Mouse (Mus musculus) limb, embryonic 15.5 days (tissue): Measurements from ENCODE around the gene B4galt1. TPM values are rescaled to one million over a fixed set of nuclear protein-coding genes. Genes with fewer than 3 reads are reported as not detected.

ENCODE experiments used
- ATAC-seq: fragments of 200-750 bp; cut with Nextera tagmentation; 2 replicates; pipeline ENCODE4 v1.8.0; 2017; ENCODE audit warnings: low read depth, moderate TSS enrichment; ENCODE audit not compliant: insufficient number of reproducible peaks, low FRiP score, low TSS enrichment
- H3K27ac ChIP-seq: fragments of 300-500 bp; sonication (generic); 2 replicates; pipeline ENCODE4 v1.5.1; 2015; ENCODE audit warnings: moderate library complexity, mild to moderate bottlenecking, inconsistent platforms
- H3K27me3 ChIP-seq: fragments of 300-500 bp; sonication (generic); 2 replicates; pipeline ENCODE4 v1.6.1; 2015; ENCODE audit warnings: inconsistent platforms
- H3K36me3 ChIP-seq: fragments of 300-500 bp; sonication (generic); 2 replicates; pipeline ENCODE4 v1.6.1; 2015; ENCODE audit warnings: inconsistent platforms
- H3K4me1 ChIP-seq: fragments of 300-500 bp; sonication (generic); 2 replicates; pipeline ENCODE4 v1.6.1; 2015; ENCODE audit warnings: inconsistent platforms
- H3K4me2 ChIP-seq: fragments of 300-500 bp; sonication (generic); 2 replicates; pipeline ENCODE4 v1.6.1; 2015; ENCODE audit warnings: mild to moderate bottlenecking, inconsistent platforms
- H3K4me3 ChIP-seq: fragments of 300-500 bp; sonication (generic); 2 replicates; pipeline ENCODE4 v1.5.1; 2015; ENCODE audit warnings: mild to moderate bottlenecking, inconsistent platforms
- H3K9ac ChIP-seq: fragments of 300-500 bp; sonication (generic); 2 replicates; pipeline ENCODE4 v1.6.1; 2015; ENCODE audit warnings: inconsistent platforms
- H3K9me3 ChIP-seq: fragments of 300-500 bp; sonication (generic); 2 replicates; pipeline ENCODE4 v1.6.1; 2016; ENCODE audit warnings: inconsistent platforms
- WGBS: fragments of 180-500 bp; shearing (Covaris S2); methylation state at CpG from one replicate; pipeline ENCODE4 v1.1.7; 2015; 5-methylcytosine and 5-hydroxymethylcytosine counted together
- polyA plus RNA-seq: library from polyadenylated mRNA; unstranded; fragments of >200 nt; fragmentation: Nextera tagmentation; extraction: Ambion mirVana; gene quantifications from 2 replicates; pipeline ENCODE4 v1.2.1, GENCODE M21; 2015

B4galt1 gene
- 50.3 and 58.1 TPM in 2 replicates for polyA plus RNA-seq

DNA sequence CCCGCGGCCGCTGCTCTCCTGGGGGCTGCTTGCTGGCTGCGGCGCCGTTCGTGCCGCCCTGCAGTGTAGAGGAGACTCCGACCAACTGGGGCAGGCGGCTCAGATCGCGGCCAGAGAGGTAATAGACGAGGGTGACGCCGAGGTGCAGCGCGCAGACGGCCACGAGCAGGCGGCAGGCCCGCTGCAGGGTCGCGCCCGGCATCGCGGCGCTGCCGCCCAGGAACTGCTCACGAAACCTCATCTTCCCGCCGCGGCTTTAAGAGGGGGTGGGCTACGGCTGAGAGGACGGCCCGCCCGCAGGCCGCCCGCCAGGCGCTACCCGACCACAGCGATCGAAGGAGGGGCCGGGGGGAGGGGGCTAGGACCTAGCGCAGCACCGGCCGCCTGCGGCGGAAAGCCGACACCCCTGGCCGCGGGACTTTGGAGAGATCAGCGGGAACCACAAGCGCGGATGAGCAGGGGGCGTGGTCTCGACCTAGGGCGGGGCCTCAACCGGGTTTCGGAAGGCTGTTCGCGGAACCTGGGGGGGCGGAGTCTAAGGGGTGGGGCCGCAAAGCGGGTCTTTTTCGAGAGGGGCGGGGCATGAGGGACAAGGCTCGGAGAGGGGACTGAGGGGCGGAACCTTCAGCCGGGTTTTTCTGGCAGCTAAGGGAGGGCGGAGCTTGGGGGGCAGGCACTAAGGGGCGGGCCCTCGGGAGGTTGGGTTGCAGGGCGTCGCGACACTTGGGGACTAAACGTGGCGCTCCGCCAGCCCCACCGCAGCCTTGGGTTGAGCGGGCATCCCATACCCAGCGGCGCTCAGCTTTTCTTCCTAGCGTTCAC lies at the start of gene B4galt1:
Gene B4galt1, minus strand, starts transcription at position 441 of the 822 bp plus-strand sequence.
- Histone ChIP-seq H3K9me3 (no peaks in the 10 kb centered on the region), H3K4me3 (peak within 1 kb of the TSS; percentile 81), H3K4me2 (peak within 1 kb of the TSS; percentile 83), H3K9ac (peak within 1 kb of the TSS; percentile 82), H3K27ac (peak within 1 kb of the TSS; percentile 95), H3K36me3 (no peaks in the 10 kb centered on the region), H3K4me1 (peaks cover 35% of the 10 kb centered on the region), H3K27me3 (no peaks in the 10 kb centered on the region)
- under 1% methylated on average over 82 of the region's 83 CpGs for WGBS
- ATAC-seq = peak; percentile 96

DNA sequence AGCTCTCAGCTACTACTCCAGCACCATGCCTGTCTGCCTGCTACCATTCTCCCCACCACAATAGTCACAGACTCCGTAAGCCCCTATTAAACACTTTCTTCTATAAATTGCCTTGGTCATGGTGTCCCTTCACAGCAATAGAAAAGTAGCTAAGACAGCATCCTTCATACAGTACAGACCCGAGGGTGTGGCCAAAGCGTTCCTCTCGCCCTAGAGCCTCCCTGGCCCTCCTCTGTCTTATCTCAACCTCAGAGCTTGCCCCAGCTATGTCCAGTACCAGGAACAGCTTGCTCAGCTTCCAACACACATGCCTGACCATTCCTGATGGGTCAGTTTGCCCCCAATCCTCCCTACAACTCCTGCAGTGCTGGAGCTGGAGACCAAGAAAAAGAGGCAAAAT lies 46.8 kb upstream of the B4galt1 start:
- H3K9ac ChIP-seq = no peak overlapping the region
- no peaks in the 10 kb centered on the region for H3K9me3 ChIP-seq
- no peaks in the 10 kb centered on the region for H3K36me3 ChIP-seq
- WGBS = 87% methylated on average over 4 of the region's 4 CpGs
- no peak overlapping the region for H3K4me2 ChIP-seq
- H3K4me1 ChIP-seq = 0 out of 2 replicates have a peak, but pooled peaks cover 2% of the 10 kb centered on the region
- no peak overlapping the region for H3K27ac ChIP-seq
- no peak for ATAC-seq
- H3K27me3 ChIP-seq = no peaks in the 10 kb centered on the region
- no peak overlapping the region for H3K4me3 ChIP-seq

DNA sequence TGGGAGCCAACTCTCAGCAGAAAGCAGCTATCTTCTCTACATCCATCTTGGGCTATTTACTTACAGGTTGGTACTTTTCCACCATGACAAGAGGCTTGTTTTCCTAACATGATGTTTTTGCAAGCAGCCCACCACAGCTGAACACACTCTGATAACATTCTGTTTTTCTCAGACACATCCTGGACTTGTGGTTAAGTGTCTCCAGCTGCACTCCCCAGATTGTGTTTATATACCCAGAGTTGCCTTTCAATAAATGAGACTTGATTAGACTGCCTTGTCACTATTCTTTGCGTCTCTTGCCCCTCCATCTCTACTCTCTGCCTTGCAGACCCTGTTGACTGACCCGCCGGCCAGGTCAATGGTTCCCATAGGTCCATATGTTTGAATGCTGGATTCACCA lies 46.3 kb upstream of the B4galt1 start:
- 94% methylated on average over 3 of the region's 3 CpGs for WGBS
- Histone ChIP-seq H3K27me3 (no peaks in the 10 kb centered on the region), H3K27ac (no peak overlapping the region), H3K9me3 (no peaks in the 10 kb centered on the region), H3K4me1 (0 out of 2 replicates have a peak, but pooled peaks cover 2% of the 10 kb centered on the region), H3K4me3 (no peak overlapping the region), H3K9ac (no peak overlapping the region), H3K4me2 (no peak overlapping the region), H3K36me3 (no peaks in the 10 kb centered on the region)
- ATAC-seq = no peak

DNA sequence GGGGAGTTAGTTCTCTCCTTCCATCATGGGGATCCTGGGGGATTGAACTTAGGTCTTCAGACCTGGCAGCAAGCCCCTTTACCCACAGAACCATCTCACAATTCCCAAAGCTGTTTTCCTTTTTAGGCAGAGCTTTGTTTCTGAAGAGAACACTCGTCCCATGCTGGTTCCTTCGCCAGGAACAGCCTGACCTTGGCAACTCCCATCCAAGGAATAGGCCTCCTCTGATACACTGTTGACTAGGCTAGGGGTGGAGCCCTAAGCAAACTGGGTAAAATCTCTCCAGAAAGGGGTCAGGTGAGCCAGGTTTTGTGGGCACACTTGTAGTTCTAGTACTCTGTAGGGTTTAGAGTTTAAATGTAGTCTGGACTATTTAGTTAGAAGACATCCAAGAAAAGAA lies 45.5 kb upstream of the B4galt1 start:
- Histone ChIP-seq H3K9me3 (no peaks in the 10 kb centered on the region), H3K9ac (no peak overlapping the region), H3K4me2 (no peak overlapping the region), H3K4me1 (0 out of 2 replicates have a peak, but pooled peaks cover 2% of the 10 kb centered on the region), H3K4me3 (no peak overlapping the region), H3K27ac (no peak overlapping the region), H3K36me3 (no peaks in the 10 kb centered on the region), H3K27me3 (no peaks in the 10 kb centered on the region)
- ATAC-seq = no peak
- 65% methylated on average over 2 of the region's 2 CpGs for WGBS

DNA sequence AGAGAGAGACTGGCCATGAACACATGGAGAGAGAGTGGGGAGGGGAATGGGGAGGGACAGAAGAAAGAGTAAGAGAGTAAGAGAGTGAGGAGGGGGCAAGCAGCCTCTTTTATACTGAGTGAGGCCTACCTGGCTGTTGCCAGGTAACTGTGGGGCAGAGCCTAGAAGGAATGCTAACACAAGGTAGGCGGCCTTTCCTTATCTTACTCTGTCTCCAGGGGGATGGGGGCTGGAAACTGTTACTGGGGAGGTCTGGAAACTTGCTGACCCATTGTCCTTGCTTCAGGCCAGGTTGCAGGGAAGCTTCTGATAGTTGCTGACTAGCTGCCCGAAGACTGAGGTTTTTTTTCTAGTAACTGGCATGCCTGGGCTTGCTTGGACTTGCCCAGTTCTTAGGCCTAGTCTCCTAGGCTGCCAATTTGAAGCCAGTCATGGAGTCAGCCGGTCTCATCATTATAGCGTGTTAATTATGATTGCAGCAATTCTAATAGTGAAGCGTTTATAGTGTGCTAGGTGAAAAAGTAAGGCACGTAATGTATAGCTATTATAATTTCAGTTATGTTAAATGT lies 44.8 kb upstream of the B4galt1 start:
- no peak overlapping the region for H3K4me3 ChIP-seq
- H3K9me3 ChIP-seq = no peaks in the 10 kb centered on the region
- WGBS = 81% methylated on average over 6 of the region's 6 CpGs
- H3K27me3 ChIP-seq = no peaks in the 10 kb centered on the region
- H3K4me1 ChIP-seq = 0 out of 2 replicates have a peak, but pooled peaks cover 2% of the 10 kb centered on the region
- no peak for ATAC-seq
- H3K27ac ChIP-seq = no peak overlapping the region
- H3K4me2 ChIP-seq = no peak overlapping the region
- H3K36me3 ChIP-seq = no peaks in the 10 kb centered on the region
- H3K9ac ChIP-seq = no peak overlapping the region

- H3K9ac ChIP-seq = no peak overlapping the region
- H3K4me3 ChIP-seq = no peak overlapping the region
- no peaks in the 10 kb centered on the region for H3K9me3 ChIP-seq
- 0 out of 2 replicates have a peak, but pooled peaks cover 2% of the 10 kb centered on the region for H3K4me1 ChIP-seq
- H3K27ac ChIP-seq = no peak overlapping the region
- ATAC-seq = no peak
- H3K4me2 ChIP-seq = no peak overlapping the region
- no peaks in the 10 kb centered on the region for H3K27me3 ChIP-seq
- H3K36me3 ChIP-seq = no peaks in the 10 kb centered on the region
- 94% methylated on average over 2 of the region's 2 CpGs for WGBS
These were observed 41.8 kb upstream of the B4galt1 start for GRCm38 (mm10) chr4:40895646-40896045.

- H3K4me2 ChIP-seq = no peak overlapping the region
- H3K9me3 ChIP-seq = no peaks in the 10 kb centered on the region
- no peak overlapping the region for H3K4me3 ChIP-seq
- H3K36me3 ChIP-seq = no peaks in the 10 kb centered on the region
- H3K27me3 ChIP-seq = no peaks in the 10 kb centered on the region
- 87% methylated on average over 3 of the region's 3 CpGs for WGBS
- H3K27ac ChIP-seq = no peak overlapping the region
- no peak for ATAC-seq
- no peak overlapping the region for H3K9ac ChIP-seq
- 0 out of 2 replicates have a peak, but pooled peaks cover 2% of the 10 kb centered on the region for H3K4me1 ChIP-seq
These were observed 41.3 kb upstream of the B4galt1 start for GRCm38 (mm10) chr4:40895118-40895517.

DNA sequence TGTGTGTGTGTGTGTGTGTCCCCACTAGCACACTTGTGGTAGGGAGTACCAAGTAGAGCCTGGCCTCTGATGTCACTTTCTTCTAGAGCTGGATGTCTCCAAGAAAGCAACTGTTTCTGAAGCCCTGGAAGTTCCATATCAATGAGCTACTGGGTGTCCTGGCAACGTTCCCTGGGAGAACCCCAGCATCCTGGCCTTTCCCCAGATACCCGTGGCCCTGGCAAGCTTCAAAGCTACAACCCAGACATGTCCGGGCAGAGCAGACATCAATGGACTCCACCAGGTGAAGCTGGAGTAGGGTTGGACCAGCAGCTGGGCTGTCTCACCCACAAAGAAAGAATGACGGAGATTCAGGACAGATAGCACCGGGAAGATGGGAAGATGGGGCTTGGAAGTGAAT lies 37.4 kb upstream of the B4galt1 start:
- H3K27ac ChIP-seq = no peak overlapping the region
- no peaks in the 10 kb centered on the region for H3K4me1 ChIP-seq
- H3K9ac ChIP-seq = no peak overlapping the region
- ATAC-seq = no peak
- WGBS = 66% methylated on average over 5 of the region's 5 CpGs
- no peak overlapping the region for H3K4me2 ChIP-seq
- H3K4me3 ChIP-seq = no peak overlapping the region
- no peaks in the 10 kb centered on the region for H3K27me3 ChIP-seq
- H3K9me3 ChIP-seq = no peaks in the 10 kb centered on the region
- H3K36me3 ChIP-seq = no peaks in the 10 kb centered on the region

DNA sequence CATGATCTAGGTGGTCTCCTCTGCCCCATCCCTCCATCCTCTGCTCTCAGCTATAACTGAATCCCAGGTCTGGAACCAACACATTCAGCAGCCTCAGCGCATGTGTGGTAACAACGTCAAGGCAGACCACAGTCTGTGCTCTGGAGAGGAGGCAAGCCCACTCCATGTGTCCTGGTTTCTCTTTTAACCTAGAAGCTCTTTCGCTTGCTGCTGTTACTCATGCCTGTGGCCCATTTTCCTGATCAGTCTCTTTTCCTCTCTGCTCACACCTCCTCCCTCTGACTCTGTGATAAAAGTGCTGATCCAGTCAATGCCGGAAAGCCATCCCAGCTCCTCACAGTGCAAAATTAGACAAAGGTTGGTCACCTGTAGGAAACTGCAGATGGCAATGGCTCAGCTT lies 36.2 kb upstream of the B4galt1 start:
- no peak for ATAC-seq
- Histone ChIP-seq H3K27ac (no peak overlapping the region), H3K9me3 (no peaks in the 10 kb centered on the region), H3K4me2 (no peak overlapping the region), H3K4me1 (no peaks in the 10 kb centered on the region; the same call in 1 of the 2 replicates), H3K27me3 (no peaks in the 10 kb centered on the region), H3K4me3 (no peak overlapping the region), H3K9ac (no peak overlapping the region), H3K36me3 (no peaks in the 10 kb centered on the region)
- WGBS = 80% methylated on average over 4 of the region's 4 CpGs

DNA sequence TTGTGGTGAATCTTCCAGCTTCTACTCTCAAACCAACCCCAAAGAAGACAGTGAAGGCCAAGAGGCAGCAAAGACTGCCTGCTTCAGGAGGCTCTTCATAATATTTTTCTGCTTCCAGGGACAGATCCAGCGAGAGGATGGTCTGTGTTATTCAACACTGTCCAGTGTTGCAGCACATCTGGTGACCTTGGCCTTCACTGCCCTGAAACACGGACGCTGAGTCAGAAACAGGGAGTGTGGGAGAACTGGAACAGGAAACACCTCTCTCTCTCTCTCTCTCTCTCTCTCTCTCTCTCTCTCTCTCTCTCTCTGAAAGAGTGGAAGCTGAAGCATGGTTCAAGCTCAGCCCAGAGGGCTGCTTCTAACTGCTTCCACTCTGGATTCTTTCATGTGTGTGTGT lies 35.4 kb upstream of the B4galt1 start:
- WGBS = 47% methylated on average over 3 of the region's 3 CpGs
- no peak for ATAC-seq
- H3K36me3 ChIP-seq = no peaks in the 10 kb centered on the region
- peaks cover 3% of the 10 kb centered on the region; the same call in 1 of the 2 replicates for H3K4me1 ChIP-seq
- no peak overlapping the region for H3K9ac ChIP-seq
- no peak overlapping the region for H3K4me3 ChIP-seq
- H3K27me3 ChIP-seq = no peaks in the 10 kb centered on the region
- no peak overlapping the region for H3K27ac ChIP-seq
- H3K9me3 ChIP-seq = no peaks in the 10 kb centered on the region
- H3K4me2 ChIP-seq = no peak overlapping the region

DNA sequence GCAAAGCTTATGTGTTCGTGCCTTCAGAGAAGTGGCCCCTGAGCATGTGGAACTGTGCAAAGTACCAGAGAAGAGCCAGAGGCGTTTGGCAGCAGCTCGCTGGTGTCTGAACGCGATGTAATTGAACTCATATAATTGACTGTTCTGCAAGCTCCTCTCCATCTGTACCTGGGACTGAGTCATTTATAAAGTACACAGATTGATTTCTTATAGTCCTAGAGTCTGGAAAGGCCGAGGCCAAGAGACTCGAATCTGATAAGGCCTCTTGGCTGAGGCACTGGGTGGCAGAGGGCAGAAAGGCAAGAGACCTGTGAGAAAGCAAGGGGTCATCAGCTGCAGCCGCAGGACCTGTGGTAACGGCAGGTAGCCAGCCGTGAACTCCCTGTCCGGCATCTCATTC lies 35.0 kb upstream of the B4galt1 start:
- Histone ChIP-seq H3K4me2 (no peak overlapping the region), H3K27ac (no peak overlapping the region), H3K36me3 (no peaks in the 10 kb centered on the region), H3K9ac (no peak overlapping the region), H3K4me3 (no peak overlapping the region), H3K4me1 (peaks cover 6% of the 10 kb centered on the region; the same call in 1 of the 2 replicates), H3K27me3 (no peaks in the 10 kb centered on the region), H3K9me3 (no peaks in the 10 kb centered on the region)
- 69% methylated on average over 11 of the region's 11 CpGs for WGBS
- no peak for ATAC-seq

- H3K9ac ChIP-seq = no peak overlapping the region
- no peak overlapping the region for H3K4me3 ChIP-seq
- ATAC-seq = no peak
- H3K27ac ChIP-seq = no peak overlapping the region
- H3K27me3 ChIP-seq = no peaks in the 10 kb centered on the region
- H3K36me3 ChIP-seq = no peaks in the 10 kb centered on the region
- H3K9me3 ChIP-seq = no peaks in the 10 kb centered on the region
- no peak overlapping the region for H3K4me2 ChIP-seq
- 62% methylated on average over 4 of the region's 4 CpGs for WGBS
- peaks cover 10% of the 10 kb centered on the region; the same call in 1 of the 2 replicates for H3K4me1 ChIP-seq
These were observed 32.1 kb upstream of the B4galt1 start for GRCm38 (mm10) chr4:40885883-40886282.
